Mouse (Mus musculus) hindlimb bud, embryonic 11.5 days (tissue): Measurements from ENCODE around the gene Unc13a.
A peak's percentile ranks its signal among the peaks of the same experiment; 100 is the strongest.

Experiments
- DNase-seq: peaks from one replicate; pipeline ENCODE4 v3.0.0-alpha.2; 2012; ENCODE audit warnings: low read depth, low spot score; ENCODE audit errors: extremely low spot score

Gene Unc13a

GRCm38 (mm10) chr8:71667256-71667655 lies 4.3 kb downstream of the Unc13a start:
- DNase-seq: no peak

GRCm38 (mm10) chr8:71666855-71667254 lies 4.7 kb downstream of the Unc13a start:
- no peak for DNase-seq

- DNase-seq: no peak
Measured at GRCm38 (mm10) chr8:71665331-71666130, 6.0 kb downstream of the Unc13a start.

- peak; percentile 58 for DNase-seq
Measured at GRCm38 (mm10) chr8:71660325-71661120, 11.0 kb downstream of the Unc13a start.

GRCm38 (mm10) chr8:71659751-71660150 lies 11.8 kb downstream of the Unc13a start:
- DNase-seq: no peak

- no peak for DNase-seq
Measured at GRCm38 (mm10) chr8:71658515-71659049, 13.0 kb downstream of the Unc13a start.

- DNase-seq: no peak
Measured at GRCm38 (mm10) chr8:71657816-71658215, 13.7 kb downstream of the Unc13a start.

- DNase-seq: no peak
Measured at GRCm38 (mm10) chr8:71654600-71654999, 17.0 kb downstream of the Unc13a start.

DNA sequence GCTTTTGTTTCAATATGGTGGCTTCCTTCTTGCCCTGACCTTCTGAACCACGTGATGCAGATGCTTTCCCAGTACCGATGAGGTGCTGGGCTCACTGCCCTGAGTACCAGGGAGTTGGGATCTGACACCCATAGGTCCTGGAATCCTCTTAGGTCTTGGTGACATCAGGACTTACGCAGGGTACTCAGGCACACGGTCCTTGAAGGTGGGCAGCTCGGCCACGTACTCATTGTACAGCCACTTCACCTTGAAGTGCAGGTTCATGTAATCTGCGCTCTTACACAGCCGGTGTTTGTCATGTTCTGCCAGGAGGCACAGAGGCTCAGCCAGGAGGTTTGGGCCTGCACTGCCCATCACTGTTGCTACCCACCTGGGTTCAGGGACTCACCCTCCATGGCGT lies 26.0 kb downstream of the Unc13a start:
- no peak for DNase-seq

DNA sequence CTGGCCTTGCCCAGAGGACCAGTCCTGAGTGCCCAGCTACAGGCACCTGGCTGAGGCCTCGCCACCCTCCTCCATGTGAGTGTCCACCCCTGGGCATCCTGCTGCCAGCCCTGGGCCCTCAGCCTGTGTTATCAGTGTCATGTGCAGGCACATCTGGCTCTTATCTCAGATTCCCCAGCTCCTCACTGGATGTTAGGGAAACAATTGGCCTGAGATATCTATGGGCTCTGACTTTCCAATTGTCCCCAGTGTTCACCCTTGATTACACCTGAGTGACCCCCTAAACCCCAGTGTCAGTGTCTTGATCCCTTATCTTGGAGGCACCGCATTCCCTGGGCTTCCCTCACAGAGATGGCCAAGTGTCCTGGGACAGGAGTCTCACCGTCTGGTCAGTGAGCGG lies 32.2 kb downstream of the Unc13a start:
- DNase-seq: no peak

- no peak for DNase-seq
Measured at GRCm38 (mm10) chr8:71638321-71638720, 33.2 kb downstream of the Unc13a start.

- no peak for DNase-seq
Measured at GRCm38 (mm10) chr8:71637149-71638095, 34.1 kb downstream of the Unc13a start.

GRCm38 (mm10) chr8:71633981-71634667 lies 37.4 kb downstream of the Unc13a start:
- DNase-seq: no peak

DNA sequence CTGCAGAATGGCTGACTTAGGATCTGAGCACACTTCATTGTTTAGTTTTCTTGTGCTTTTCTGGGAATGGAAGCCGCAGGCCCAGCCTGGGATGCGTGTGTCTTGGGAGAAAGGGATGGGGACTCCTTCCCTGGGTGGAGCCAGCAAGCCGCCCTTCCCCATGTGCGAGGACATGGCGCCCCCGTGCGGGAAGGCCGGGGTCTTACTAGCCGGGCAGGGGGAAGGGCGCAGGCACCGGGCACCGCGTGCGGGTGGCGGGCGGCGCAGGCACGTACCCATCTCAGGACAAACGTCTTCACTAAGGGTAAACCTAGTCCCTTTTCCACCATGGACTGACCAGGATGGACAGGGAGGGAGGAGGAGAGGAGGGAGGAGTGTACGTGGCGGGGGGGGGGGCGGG lies 38.4 kb downstream of the Unc13a start:
- no peak for DNase-seq

DNA sequence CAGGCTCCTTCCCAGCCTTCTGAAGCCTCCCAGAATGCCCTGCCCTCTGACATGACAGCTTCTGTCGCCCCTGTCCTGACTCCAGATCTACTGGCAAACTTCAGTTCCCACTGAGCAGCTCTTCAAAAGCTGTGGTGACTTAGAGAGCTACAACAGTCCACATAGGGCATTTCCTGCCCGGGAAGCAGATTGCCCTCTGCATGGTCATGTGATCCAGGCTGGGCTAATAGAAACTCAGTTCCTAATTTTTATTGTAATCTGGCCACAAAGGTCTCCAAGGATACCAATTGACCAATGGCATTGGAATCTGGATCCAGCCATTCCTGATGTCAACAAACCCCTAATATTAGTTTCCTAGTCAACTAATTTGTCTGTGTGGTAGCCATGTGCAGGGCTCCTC lies 39.7 kb downstream of the Unc13a start:
- DNase-seq: no peak

- DNase-seq: no peak
Measured at GRCm38 (mm10) chr8:71630761-71631160, 40.8 kb downstream of the Unc13a start.

DNA sequence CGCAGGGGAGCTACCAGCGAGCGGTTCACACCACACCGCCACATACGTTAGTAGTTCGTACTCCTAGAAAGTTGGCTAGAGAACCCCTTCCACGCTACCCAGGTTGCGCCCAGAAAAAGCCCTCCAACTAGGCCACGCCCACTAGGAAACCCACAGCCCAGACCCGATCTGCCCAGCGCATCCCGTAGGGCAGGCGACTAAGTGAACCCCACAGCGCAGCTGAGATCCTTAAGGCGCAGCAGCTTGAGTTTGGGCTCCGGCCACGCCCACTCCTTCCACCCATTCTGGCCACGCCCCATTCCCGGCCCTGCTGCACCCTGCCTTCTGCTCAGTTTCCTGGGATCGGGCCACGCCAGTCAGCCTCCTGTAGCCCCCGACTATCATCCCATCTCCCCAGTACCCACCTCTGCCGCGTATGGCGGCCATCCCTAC lies 41.8 kb downstream of the Unc13a start:
- no peak for DNase-seq

DNA sequence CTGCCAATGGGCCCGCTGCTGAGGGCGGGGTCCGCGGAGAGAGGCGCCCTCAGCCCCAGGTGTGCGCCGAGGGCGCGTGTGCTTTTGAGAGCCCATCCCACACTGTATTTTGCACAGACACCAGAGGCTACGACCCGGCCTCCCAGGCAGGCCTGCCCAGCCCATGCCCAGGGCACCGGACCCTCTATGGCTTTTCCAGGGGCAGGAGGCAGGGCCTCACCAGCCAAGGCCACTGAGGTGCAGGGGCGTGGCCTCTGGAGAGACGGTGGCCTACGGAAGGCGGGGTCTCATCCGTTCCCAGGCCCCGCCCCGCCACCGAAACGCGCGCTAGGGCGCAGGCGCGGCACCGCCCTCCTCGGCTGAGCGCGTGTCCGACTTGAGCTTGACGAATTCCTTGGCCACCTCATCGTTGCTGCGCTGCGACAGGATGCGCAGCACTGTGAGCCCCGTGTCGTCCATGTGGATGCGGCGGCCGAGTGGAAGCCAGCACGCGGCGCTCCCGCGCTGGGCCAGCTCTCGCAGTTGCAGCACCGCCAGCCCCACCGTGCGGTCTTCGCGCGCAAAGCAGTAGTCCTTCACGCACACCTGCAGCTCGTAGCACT lies 42.4 kb downstream of the Unc13a start:
- DNase-seq: peak; percentile 63

GRCm38 (mm10) chr8:71628396-71629095 lies 43.0 kb downstream of the Unc13a start:
- no peak for DNase-seq
